Mouse (Mus musculus): ENCODE measurements around the gene Supt4a. TPM values are rescaled to one million over a fixed set of nuclear protein-coding genes. Genes with fewer than 3 reads are reported as not detected.

Supt4a gene
- total and polyA plus RNA-seq, 3 experiments: 229 to 251 (median 241) TPM

GRCm38 (mm10) chr11:87734346-87734745 lies 3.0 kb upstream of the Supt4a start:
- peaks cover 4 to 37% of the 10 kb centered on the region in 2 experiments; a peak in 3 of 4 replicates for H3K4me1 ChIP-seq (ENCODE audit: control insufficient read depth in 1 of 2, insufficient read depth in 2 of 2)

GRCm38 (mm10) chr11:87735691-87736090 lies 1.7 kb upstream of the Supt4a start:
- Histone ChIP-seq H3K27ac (ENCODE audit: insufficient read depth, low read depth) (no peak overlapping the region), H3K27me3 (replicated peaks) (no peaks in the 10 kb centered on the region), H3K9ac (ENCODE audit: insufficient read depth, low read depth) (no peak overlapping the region), H3K4me1 (ENCODE audit: control insufficient read depth in 1 of 2, insufficient read depth in 2 of 2) (peaks cover 8 to 48% of the 10 kb centered on the region in 2 experiments), H3K36me3 (replicated peaks in 1 of 2; ENCODE audit: control insufficient read depth in 1 of 2, insufficient read depth in 1 of 2, low read length in 1 of 2) (peaks cover 59 to 67% of the 10 kb centered on the region in 2 experiments), H3K4me2 (ENCODE audit: insufficient read depth, low read depth, poor library complexity, severe bottlenecking) (no peak overlapping the region), H3K4me3 (replicated peaks in 1 of 3; ENCODE audit: low read depth in 2 of 3, low read length in 2 of 3, poor library complexity in 1 of 3) (no peak overlapping the region), H3K9me3 (replicated peaks; ENCODE audit: low read length) (no peaks in the 10 kb centered on the region), H3K79me2 (replicated peaks; ENCODE audit: control insufficient read depth, extremely low read depth, insufficient read depth, poor library complexity, severe bottlenecking) (peaks cover 27% of the 10 kb centered on the region)
- no peak for DNase-seq (ENCODE audit: extremely low read depth)
- no peak for TF ChIP-seq TBP (conservative IDR thresholded peaks at IDR 0.05; ENCODE audit: low read depth, low read length)
- TF ChIP-seq MAZ (IDR thresholded peaks at IDR 0.05; ENCODE audit: low read depth, low read length): no peak
- no peak for TF ChIP-seq MYC (IDR thresholded peaks at IDR 0.05; ENCODE audit: low read depth, low read length)
- TF ChIP-seq TCF12 (IDR thresholded peaks at IDR 0.05; ENCODE audit: low read depth, low read length): no peak
- in situ Hi-C loops (cut with MboI; ENCODE audit: low pct_ligation_motif_present, low pct_unique_long_range_greater_than_20kb, low sequenced_read_pairs) (no loop called here), dilution Hi-C loops (cut with MboI; ENCODE audit: extremely low pct_ligation_motif_present, extremely low pct_unique_long_range_greater_than_20kb, low sequenced_read_pairs) (no loop called here)

More at GRCm38 (mm10) chr11:87734346-87734745, 3.0 kb upstream of the Supt4a start:
- H3K36me3 ChIP-seq (replicated peaks in 1 of 2; ENCODE audit: control insufficient read depth in 1 of 2, insufficient read depth in 1 of 2, low read length in 1 of 2): peaks cover 53 to 65% of the 10 kb centered on the region in 2 experiments
- TF ChIP-seq MAFK (IDR thresholded peaks at IDR 0.05; ENCODE audit: insufficient replicate concordance, low read length): no peak
- no peak for TF ChIP-seq ZC3H11A (IDR thresholded peaks at IDR 0.05; ENCODE audit: low read depth, low read length)
- TF ChIP-seq NRF1 (IDR thresholded peaks at IDR 0.05; ENCODE audit: low read depth, low read length): no peak
- no peak for TF ChIP-seq IRF4 (IDR thresholded peaks at IDR 0.05; ENCODE audit: low read depth, low read length)
- TF ChIP-seq POLR2A (IDR thresholded peaks at IDR 0.05; ENCODE audit: low read depth, low read length): no peak
- TF ChIP-seq USF1 (IDR thresholded peaks at IDR 0.05; ENCODE audit: low read depth, low read length): no peak
- no peak for TF ChIP-seq RAD21 (IDR thresholded peaks at IDR 0.05; ENCODE audit: low read depth, low read length)
- no peak for TF ChIP-seq POLR2AphosphoS2 (IDR thresholded peaks at IDR 0.05; ENCODE audit: low read depth, low read length)
- TF ChIP-seq MXI1 (IDR thresholded peaks at IDR 0.05; ENCODE audit: low read depth, low read length): no peak
- TF ChIP-seq PAX5 (IDR thresholded peaks at IDR 0.05; ENCODE audit: low read length): no peak
- no peak for TF ChIP-seq RCOR1 (conservative IDR thresholded peaks at IDR 0.05; ENCODE audit: low read depth, low read length)
- no peak for TF ChIP-seq E2F4 (IDR thresholded peaks at IDR 0.05; ENCODE audit: insufficient replicate concordance, low read depth, low read length)
- no peak for TF ChIP-seq CHD2 (IDR thresholded peaks at IDR 0.05; ENCODE audit: low read length)
- no peak for TF ChIP-seq TBP (conservative IDR thresholded peaks at IDR 0.05; ENCODE audit: low read depth, low read length)
- TF ChIP-seq ZKSCAN1 (IDR thresholded peaks at IDR 0.05; ENCODE audit: borderline replicate concordance, low read depth, low read length): no peak
- TF ChIP-seq BHLHE40 (IDR thresholded peaks at IDR 0.05; ENCODE audit: low read depth, low read length): no peak
- TF ChIP-seq KAT2A (IDR thresholded peaks at IDR 0.05; ENCODE audit: insufficient replicate concordance, low read length): no peak
- TF ChIP-seq ELF1 (IDR thresholded peaks at IDR 0.05; ENCODE audit: low read depth, low read length): no peak
- TF ChIP-seq GABPA (IDR thresholded peaks at IDR 0.05; ENCODE audit: insufficient replicate concordance, low read depth, low read length): no peak
- no peaks in the 10 kb centered on the region for H3K27me3 ChIP-seq (replicated peaks)
- no peak overlapping the region for H3K9ac ChIP-seq (ENCODE audit: insufficient read depth, low read depth)
- H3K4me2 ChIP-seq (ENCODE audit: insufficient read depth, low read depth, poor library complexity, severe bottlenecking): no peak overlapping the region
- no peak overlapping the region for H3K27ac ChIP-seq (ENCODE audit: insufficient read depth, low read depth)
- H3K79me2 ChIP-seq (replicated peaks; ENCODE audit: control insufficient read depth, extremely low read depth, insufficient read depth, poor library complexity, severe bottlenecking): peaks cover 16% of the 10 kb centered on the region
- in situ Hi-C loops (cut with MboI; ENCODE audit: low pct_ligation_motif_present, low pct_unique_long_range_greater_than_20kb, low sequenced_read_pairs): no loop called here
- no peak overlapping the region for H3K4me3 ChIP-seq (replicated peaks in 1 of 3; ENCODE audit: low read depth in 2 of 3, low read length in 2 of 3, poor library complexity in 1 of 3)
- dilution Hi-C loops (cut with MboI; ENCODE audit: extremely low pct_ligation_motif_present, extremely low pct_unique_long_range_greater_than_20kb, low sequenced_read_pairs): no loop called here
- H3K9me3 ChIP-seq (replicated peaks; ENCODE audit: low read length): no peaks in the 10 kb centered on the region
- no peak for DNase-seq (ENCODE audit: extremely low read depth)
